Mouse (Mus musculus) heart, postnatal 0 days (tissue): Measurements from ENCODE around the gene Glt28d2. TPM values are rescaled to one million over a fixed set of nuclear protein-coding genes. Genes with fewer than 3 reads are reported as not detected.

Experiments
- ATAC-seq: fragments of 200-750 bp; cut with Nextera tagmentation; 2 replicates; pipeline ENCODE4 v1.8.0; 2017; ENCODE audit warnings: low read depth, moderate number of reproducible peaks, moderate library complexity; ENCODE audit not compliant: insufficient read depth
- DNase-seq: peaks from one replicate; pipeline ENCODE4 v3.0.0-alpha.2; 2016; ENCODE audit warnings: low spot score
- H3K27ac ChIP-seq: fragments of 300-500 bp; sonication (generic); 2 replicates; pipeline ENCODE4 v1.5.1; 2014; ENCODE audit warnings: low read depth, mild to moderate bottlenecking
- H3K27me3 ChIP-seq: fragments of 300-500 bp; sonication (generic); 2 replicates; pipeline ENCODE4 v1.6.1; 2014; ENCODE audit warnings: low read length, mixed read lengths; ENCODE audit not compliant: control insufficient read depth, insufficient read depth
- H3K36me3 ChIP-seq: fragments of 300-500 bp; sonication (generic); replicated peaks from 2 replicates; pipeline ENCODE4 v1.6.1; 2014; ENCODE audit warnings: low read length, mixed read lengths; ENCODE audit not compliant: control insufficient read depth, insufficient read depth
- H3K4me1 ChIP-seq: fragments of 300-500 bp; sonication (generic); 2 replicates; pipeline ENCODE4 v1.6.1; 2014; ENCODE audit warnings: antibody characterized with exemption; ENCODE audit not compliant: control insufficient read depth, insufficient read depth
- H3K4me2 ChIP-seq: fragments of 300-500 bp; sonication (generic); 2 replicates; pipeline ENCODE4 v1.6.1; 2014; ENCODE audit warnings: low read depth, mild to moderate bottlenecking, low read length, moderate library complexity
- H3K4me3 ChIP-seq: fragments of 300-500 bp; sonication (generic); 2 replicates; pipeline ENCODE4 v1.5.1; 2014; ENCODE audit warnings: low read depth, low read length
- H3K9ac ChIP-seq: fragments of 300-500 bp; sonication (generic); replicated peaks from 2 replicates; pipeline ENCODE4 v1.6.1; 2014; ENCODE audit warnings: low read depth, low read length, mixed read lengths
- H3K9me3 ChIP-seq: fragments of 300-500 bp; sonication (generic); replicated peaks from 2 replicates; pipeline ENCODE4 v1.6.1; 2016; ENCODE audit warnings: low read length; ENCODE audit not compliant: control insufficient read depth
- CTCF ChIP-seq: IDR thresholded peaks from 2 replicates; pipeline ENCODE4 v1.5.1; 2016; ENCODE audit warnings: antibody characterized with exemption, control low read depth, low read depth
- EP300 ChIP-seq: IDR thresholded peaks from 2 replicates; pipeline ENCODE4 v1.6.1; 2016; ENCODE audit warnings: antibody characterized with exemption, low read depth
- WGBS: fragments of 180-500 bp; shearing (Covaris S2); extraction: QIAGEN DNeasy Blood & Tissue Kit; methylation state at CpG from one replicate; pipeline ENCODE4 v1.1.7; 2014; 5-methylcytosine and 5-hydroxymethylcytosine counted together
- polyA plus RNA-seq: library from polyadenylated mRNA; unstranded; fragments of >200 nt; fragmentation: Nextera tagmentation; extraction: Ambion mirVana; gene quantifications from 2 replicates; pipeline ENCODE4 v1.2.1, GENCODE M21; 2015
- total RNA-seq: library from RNA; depleted of rRNA; stranded (reverse); fragments of >200 nt; gene quantifications from 2 replicates; pipeline ENCODE4 v1.2.3, GENCODE M21; 2014; ENCODE audit warnings: low replicate concordance

The Glt28d2 gene
- total and polyA plus RNA-seq, 2 experiments from 2014 or later, result 3.6 to 3.9 TPM

DNA sequence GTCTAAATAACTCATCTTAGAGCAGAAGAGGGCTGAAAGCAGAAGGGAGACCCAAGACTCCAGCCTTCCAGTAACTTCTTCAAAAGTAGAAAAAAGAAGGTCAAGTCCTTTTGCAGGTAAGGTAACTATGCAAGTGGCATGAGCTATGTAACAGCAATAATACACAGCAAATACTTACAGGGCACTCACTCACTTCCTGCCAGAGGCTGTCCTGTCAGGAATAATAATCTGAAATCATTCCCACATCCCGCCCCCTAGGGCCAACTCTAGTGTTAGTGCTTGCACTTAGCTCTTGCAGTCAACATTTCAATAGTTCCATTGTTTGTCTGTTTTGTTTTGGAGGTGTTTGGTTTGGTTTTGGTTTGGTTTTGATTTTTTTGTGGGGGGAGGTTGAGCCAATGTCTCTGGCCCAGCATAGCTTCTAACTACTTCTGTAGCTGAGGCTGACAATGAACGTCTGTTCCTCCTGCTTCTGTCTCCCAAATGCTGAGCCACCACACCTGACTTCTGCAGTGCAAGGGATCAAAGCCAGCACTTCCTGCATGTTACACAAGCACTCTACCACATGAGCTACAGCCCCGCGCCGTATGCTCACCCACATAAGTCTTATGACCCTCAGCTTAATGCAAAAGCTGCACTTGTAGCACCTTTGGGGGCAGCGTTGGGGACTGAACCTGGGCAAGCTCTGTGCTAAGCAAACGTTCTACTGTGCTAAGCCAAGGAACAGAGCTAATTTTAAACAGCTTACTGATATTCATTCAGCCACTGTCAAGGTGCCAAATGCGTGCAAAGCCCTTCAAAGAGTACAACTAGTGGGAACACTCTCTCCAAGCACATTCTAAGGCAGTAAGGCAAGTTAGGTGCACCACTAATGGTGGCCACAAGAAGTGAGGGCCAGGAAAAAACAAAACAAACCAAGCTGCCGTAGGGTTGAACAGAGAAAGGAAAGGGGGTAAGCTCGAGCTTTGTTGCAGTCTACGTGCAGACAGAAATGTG lies 28.9 kb downstream of the Glt28d2 start:
- no peaks in the 10 kb centered on the region for H3K36me3 ChIP-seq
- H3K9ac ChIP-seq, result no peak overlapping the region
- H3K27me3 ChIP-seq, result no peaks in the 10 kb centered on the region
- H3K4me2 ChIP-seq, result peak overlapping the region; percentile 41
- H3K4me1 ChIP-seq, result peaks cover 31% of the 10 kb centered on the region
- TF ChIP-seq CTCF, result no peak
- TF ChIP-seq EP300, result no peak
- H3K4me3 ChIP-seq, result no peak overlapping the region
- H3K9me3 ChIP-seq, result no peaks in the 10 kb centered on the region
- 24% methylated on average over 11 of the region's 11 CpGs for WGBS
- peak overlapping the region; percentile 93 for H3K27ac ChIP-seq
- peak; percentile 89 for ATAC-seq
- peak; percentile 90 for DNase-seq

DNA sequence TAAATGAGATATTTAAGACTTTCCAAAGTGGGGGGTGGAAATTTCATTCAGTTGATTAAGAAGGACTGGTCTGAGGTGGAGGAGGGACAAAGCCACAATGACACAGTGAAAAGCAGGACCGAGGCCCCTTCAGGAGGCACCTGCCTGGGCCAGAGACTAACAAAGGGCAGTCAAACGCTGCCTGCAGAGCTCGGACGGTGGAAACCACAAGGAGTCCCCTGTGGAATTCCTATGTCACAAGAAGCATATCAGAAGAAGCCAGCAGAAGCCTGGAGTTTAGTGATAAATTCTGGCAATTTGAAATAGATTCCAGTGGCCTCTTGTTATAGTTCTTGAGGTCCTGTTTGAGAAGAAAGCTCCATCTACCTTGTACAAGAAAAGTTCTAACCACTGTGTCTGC lies 30.2 kb downstream of the Glt28d2 start:
- Histone ChIP-seq H3K4me3 (no peak overlapping the region), H3K4me2 (no peak overlapping the region), H3K27ac (peak overlapping the region; percentile 93), H3K36me3 (no peaks in the 10 kb centered on the region), H3K9me3 (no peaks in the 10 kb centered on the region), H3K9ac (no peak overlapping the region), H3K4me1 (peaks cover 26% of the 10 kb centered on the region), H3K27me3 (no peaks in the 10 kb centered on the region)
- TF ChIP-seq EP300 (no peak), CTCF (no peak)
- ATAC-seq, result no peak
- peak; percentile 13 for DNase-seq
- WGBS, result 18% methylated on average over 4 of the region's 4 CpGs

DNA sequence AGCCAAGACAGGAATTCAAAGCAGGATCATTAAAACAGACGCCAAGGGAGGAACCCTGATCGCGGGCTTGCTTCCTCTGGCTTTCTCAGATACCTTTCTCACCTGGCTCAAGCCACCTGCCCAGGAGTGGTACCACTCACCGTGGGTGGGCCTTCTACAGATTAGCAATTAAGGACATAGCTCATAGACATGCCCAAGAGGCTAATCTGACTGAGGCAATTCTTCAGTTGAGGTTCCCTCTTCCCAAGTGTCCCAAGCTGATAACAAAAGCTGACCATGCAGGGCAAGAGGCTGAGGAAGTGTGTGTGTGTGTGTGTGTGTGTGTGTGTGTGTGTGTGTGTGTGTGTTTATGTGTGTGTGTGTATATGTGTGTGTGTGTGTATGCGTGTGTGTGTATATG lies 31.4 kb downstream of the Glt28d2 start:
- Histone ChIP-seq H3K4me1 (peaks cover 19% of the 10 kb centered on the region), H3K27me3 (no peaks in the 10 kb centered on the region), H3K9me3 (no peaks in the 10 kb centered on the region), H3K4me2 (no peak overlapping the region), H3K9ac (no peak overlapping the region), H3K4me3 (no peak overlapping the region), H3K27ac (no peak overlapping the region), H3K36me3 (no peaks in the 10 kb centered on the region)
- no peak for ATAC-seq
- no peak for DNase-seq
- 77% methylated on average over 5 of the region's 5 CpGs for WGBS
- TF ChIP-seq CTCF (no peak), EP300 (no peak)

DNA sequence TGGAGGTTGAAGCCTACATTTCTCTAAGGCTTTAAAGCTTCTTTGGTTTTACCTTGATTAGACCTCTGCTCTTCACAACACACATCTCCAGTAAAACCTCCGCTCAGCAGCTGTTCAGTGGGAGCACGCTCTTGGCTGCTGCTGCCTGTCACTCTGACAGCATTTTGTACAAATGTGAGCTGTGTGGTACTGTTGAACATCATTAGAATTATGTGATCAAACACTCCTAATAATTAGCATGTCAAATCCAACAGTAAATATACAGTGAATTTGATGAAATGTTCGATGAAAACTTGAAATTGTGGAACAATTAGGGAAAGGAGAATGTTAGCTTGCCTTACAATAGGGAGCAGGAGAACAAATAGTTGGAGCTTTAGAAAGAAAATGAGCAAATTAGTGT lies 32.3 kb downstream of the Glt28d2 start:
- Histone ChIP-seq H3K9ac (no peak overlapping the region), H3K27me3 (no peaks in the 10 kb centered on the region), H3K4me3 (no peak overlapping the region), H3K9me3 (no peaks in the 10 kb centered on the region), H3K36me3 (no peaks in the 10 kb centered on the region), H3K4me2 (no peak overlapping the region), H3K4me1 (peaks cover 25% of the 10 kb centered on the region), H3K27ac (no peak overlapping the region)
- ATAC-seq, result no peak
- WGBS, result 88% methylated on average over 3 of the region's 3 CpGs
- TF ChIP-seq EP300 (no peak), CTCF (no peak)
- DNase-seq, result no peak

DNA sequence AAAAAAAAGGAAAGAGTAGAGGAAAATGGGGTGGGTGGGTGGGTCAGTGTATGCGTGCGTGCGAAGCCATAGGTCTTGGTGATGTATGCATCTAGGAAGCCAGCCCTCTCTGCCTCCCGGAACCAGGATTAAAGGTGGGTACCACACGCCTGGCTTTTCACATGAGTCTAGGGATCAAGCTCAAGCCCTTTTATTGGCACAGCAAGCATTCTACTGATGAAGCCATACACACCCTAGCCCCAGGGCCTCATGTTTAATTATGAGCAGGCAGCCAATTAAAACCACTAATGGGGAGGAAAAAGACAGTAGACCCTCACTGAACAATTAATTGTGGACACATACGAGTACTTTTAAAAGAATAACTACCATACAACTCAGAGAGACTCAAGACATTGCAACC lies 33.2 kb downstream of the Glt28d2 start:
- Histone ChIP-seq H3K4me3 (no peak overlapping the region), H3K27me3 (no peaks in the 10 kb centered on the region), H3K9me3 (no peaks in the 10 kb centered on the region), H3K9ac (no peak overlapping the region), H3K36me3 (no peaks in the 10 kb centered on the region), H3K4me1 (peaks cover 25% of the 10 kb centered on the region), H3K4me2 (no peak overlapping the region), H3K27ac (no peak overlapping the region)
- ATAC-seq (no peak), DNase-seq (no peak)
- TF ChIP-seq EP300, result no peak
- no peak for TF ChIP-seq CTCF
- WGBS, result 91% methylated on average over 6 of the region's 6 CpGs
